Comparison of ENCODE assay signal across 26 mouse cellular contexts in the genomic region with DNA sequence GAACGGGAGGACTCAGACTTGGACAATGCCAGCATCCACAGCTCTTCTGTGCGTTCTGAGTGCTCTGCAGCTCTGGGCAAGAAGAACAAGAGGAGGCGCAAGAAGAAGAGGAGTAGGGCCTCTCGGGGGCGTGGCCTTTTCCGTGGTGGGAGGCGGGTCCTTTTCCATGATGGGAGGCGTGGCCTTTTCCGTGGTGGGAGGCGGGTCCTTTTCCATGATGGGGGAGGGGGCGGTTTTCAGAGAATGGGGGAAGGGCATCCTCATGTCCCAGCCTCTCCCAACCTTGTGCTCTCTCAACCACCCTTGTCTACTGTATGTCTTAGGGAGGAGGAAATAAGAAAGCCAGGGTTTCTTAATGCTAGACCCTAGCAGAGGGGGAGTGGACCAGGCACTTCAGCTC. TPM values are rescaled to one million over a fixed set of nuclear protein-coding genes. Genes with fewer than 3 reads are reported as not detected.
"Had no signal": no experiment of that assay in that cellular context is flagged by ENCODE, and none has a peak within 500 bp of the region (broad histone marks: within the 10 kb centered on the region; RNA-seq: fewer than 3 reads in every experiment).

No protein-coding gene starts in this region.

- H3K9me3 ChIP-seq: heart, embryonic 10.5 days; heart, embryonic 12.5 days; hindbrain, embryonic 10.5 days; hindbrain, embryonic 12.5 days; intestine, embryonic 15.5 days; kidney, embryonic 15.5 days; limb, embryonic 10.5 days; limb, embryonic 12.5 days; liver, embryonic 13.5 days; liver, embryonic 15.5 days had no signal

- H3K4me3 ChIP-seq: heart, embryonic 12.5 days; hindbrain, embryonic 12.5 days; intestine, embryonic 15.5 days; layer of hippocampus, adult 2 months; left cerebral cortex, adult 2 months; limb, embryonic 10.5 days; limb, embryonic 12.5 days; liver, embryonic 13.5 days; liver, embryonic 15.5 days had no signal

- H3K36me3 ChIP-seq: heart, embryonic 10.5 days; heart, embryonic 12.5 days; hindbrain, embryonic 10.5 days; hindbrain, embryonic 12.5 days; intestine, embryonic 15.5 days; kidney, embryonic 15.5 days; limb, embryonic 10.5 days; limb, embryonic 12.5 days; liver, embryonic 13.5 days; liver, embryonic 15.5 days had no signal

- H3K27ac ChIP-seq: hindbrain, embryonic 12.5 days; hindbrain, embryonic 14.5 days; intestine, embryonic 15.5 days; kidney, embryonic 15.5 days; kidney, postnatal 0 days; layer of hippocampus, adult 2 months; left cerebral cortex, adult 2 months; limb, embryonic 10.5 days; limb, embryonic 12.5 days; liver, embryonic 13.5 days; liver, embryonic 15.5 days had no signal

- DNase-seq: gastrocnemius, postnatal 14 days; gastrocnemius, postnatal 36 days; heart, adult 18-20 months; heart, postnatal 10 days; heart, postnatal 4 days; kidney, adult 2 months; kidney, adult 9 months; kidney, postnatal 14 days; kidney, postnatal 36 days; liver; liver, embryonic 13.5 days had no signal

- H3K9ac ChIP-seq: heart, embryonic 12.5 days; hindbrain, embryonic 12.5 days; hindbrain, embryonic 14.5 days; intestine, embryonic 15.5 days; kidney, embryonic 15.5 days; limb, embryonic 12.5 days; liver, embryonic 13.5 days; liver, embryonic 15.5 days had no signal

- H3K4me1 ChIP-seq: limb, embryonic 12.5 days had no signal

RNA-seq across cellular contexts. Expression of a gene that starts 40.9 kb away (rescaled TPM):
- total RNA-seq: gastrocnemius, adult 18-20 months; gastrocnemius, adult 8-10 months; gastrocnemius, postnatal 14 days; gastrocnemius, postnatal 36 days had no signal
